Mouse (Mus musculus) megakaryocyte, adult 5-6 weeks (primary cell): ENCODE measurements around the gene Banf2. TPM values are rescaled to one million over a fixed set of nuclear protein-coding genes. Genes with fewer than 3 reads are reported as not detected.
A peak's percentile ranks its signal among the peaks of the same experiment; 100 is the strongest.

Source experiments
- ATAC-seq: 2 replicates; pipeline ENCODE4 v1.8.0; 2016; ENCODE audit warnings: mild to moderate bottlenecking, inconsistent platforms; ENCODE audit not compliant: poor library complexity, severe bottlenecking
- total RNA-seq, 2 experiments: library from RNA; stranded (forward) in 1 of 2; stranded (reverse) in 1 of 2; fragments of 153-499, 151-499 nt in 1 of 2; fragments of 221-1000, 200-1000 nt in 1 of 2; gene quantifications; 2 replicates each; pipeline versions ENCODE4 v1.2.3 to v1.2.4; 2015 to 2017

The Banf2 gene
- total RNA-seq, 2 experiments from 2014 or later, result not detected

DNA sequence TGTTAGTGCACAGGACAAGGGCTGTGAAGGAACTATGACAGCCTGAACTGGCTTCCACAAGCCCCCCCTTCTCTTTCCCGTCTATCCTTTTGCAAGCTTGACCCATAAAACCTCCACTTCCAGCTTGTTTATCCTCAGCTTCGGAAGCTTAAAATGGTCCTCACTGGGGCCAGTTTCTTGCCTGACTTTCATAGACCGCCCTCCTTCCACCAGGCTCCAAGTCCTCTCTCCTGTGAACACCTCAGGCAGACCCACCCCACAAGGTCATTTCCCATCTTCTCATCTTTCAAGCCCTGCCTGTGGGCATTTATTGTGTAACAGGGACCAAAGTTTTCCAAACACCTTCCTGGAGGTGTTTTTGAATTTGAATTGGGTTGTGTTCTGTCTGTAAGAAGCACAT is 10.4 kb upstream of the Banf2 start:
- no peak for ATAC-seq

DNA sequence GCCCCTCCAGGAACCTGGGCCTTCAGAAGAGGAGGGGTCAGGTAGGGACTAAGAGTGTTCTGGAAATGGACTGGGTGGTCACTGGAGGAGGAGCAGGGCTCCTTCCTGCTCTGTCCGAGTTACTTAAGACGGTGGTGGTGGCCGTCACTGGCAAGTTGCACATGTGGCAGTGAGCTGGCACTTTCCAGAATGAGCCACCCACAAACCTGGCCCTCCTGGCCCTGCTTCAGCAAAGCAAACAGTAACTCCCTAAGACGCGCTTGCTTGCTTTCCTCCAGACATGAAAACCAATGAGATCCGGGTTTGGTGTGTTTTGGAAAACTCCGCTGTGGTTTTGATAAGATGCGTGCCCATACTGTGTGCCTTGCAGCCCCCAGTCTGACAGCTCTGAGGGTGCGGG is 7.5 kb upstream of the Banf2 start:
- no peak for ATAC-seq

DNA sequence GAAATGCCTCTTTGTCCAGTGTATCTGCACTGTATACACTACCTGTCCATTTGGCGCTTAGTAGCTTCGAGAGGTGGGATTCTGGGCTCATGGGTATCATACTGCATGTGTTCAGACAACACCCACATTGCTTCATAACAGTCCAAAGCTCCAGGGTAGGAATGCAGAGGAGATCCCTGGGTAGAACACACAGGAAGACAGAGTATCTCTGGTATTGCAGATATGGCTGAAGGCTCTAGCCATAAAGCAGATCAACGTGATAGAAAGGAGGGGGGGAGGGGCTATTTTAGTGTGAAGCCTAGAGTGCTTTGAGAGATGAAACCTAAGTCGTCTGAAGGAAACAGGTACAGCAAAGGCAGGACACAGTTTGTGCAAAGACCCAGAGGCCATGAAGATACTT is 6.4 kb upstream of the Banf2 start:
- ATAC-seq, result no peak

DNA sequence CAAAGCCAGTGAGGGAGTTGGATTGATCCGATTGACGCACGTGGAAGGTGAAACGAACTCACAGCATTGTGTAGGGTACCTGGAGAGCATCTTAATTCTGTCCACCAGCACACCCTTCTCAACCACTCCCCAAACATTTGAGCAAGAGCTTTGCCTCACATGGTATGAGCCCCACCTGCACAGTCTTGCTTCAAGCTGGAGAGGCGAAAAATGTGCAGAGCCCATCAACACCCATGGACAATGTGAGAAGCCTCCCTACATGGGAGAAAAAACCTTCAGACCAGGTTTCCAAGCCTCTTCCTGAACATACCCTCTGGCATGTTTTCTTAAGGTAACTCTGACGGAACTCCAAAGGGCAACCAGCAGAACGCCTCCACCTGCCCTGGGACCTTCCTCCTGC is 2.1 kb upstream of the Banf2 start:
- ATAC-seq, result no peak

DNA sequence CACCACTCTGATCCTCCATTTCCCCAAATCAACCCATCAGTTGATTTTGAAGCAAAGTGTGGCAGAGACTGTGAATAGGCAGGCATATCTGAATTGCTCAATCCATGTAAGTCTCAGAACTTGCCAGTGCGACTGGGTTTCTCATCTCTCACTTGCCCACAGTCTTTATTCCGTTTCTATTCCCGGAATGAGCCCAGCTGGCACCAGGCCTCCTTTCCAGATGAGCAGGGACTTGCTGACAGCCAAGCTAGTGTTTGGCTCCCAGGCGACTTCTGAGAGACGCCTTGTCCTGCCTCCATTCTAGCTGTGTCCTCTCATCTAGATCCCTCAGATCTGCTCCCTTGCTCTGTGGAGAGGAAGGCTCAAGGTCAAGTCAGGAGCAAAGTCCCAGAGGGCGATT is 11.9 kb downstream of the Banf2 start:
- ATAC-seq, result no peak

- ATAC-seq, result no peak
Measured at GRCm38 (mm10) chr2:144045756-144046560, 13.1 kb downstream of the Banf2 start.

DNA sequence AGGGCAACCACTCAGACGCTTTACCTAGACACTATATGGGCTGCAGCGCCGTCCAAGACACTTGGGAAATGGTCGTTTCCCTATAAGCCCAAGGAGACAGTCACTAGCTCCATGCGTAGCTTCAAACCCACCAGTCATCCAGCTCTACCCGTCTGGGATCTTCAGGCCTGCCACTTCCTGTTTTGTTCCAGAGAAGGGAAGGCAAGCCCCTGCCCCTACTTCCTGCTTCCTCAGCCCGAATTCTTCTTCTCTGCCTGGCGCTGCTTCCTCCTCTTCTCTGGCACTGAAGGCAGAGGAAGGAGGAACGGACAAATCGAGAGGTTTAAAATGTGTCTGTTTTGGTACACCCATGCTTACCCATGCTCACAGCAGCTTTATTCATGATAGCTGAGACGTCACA is 14.1 kb downstream of the Banf2 start:
- ATAC-seq, result peak; percentile 94

DNA sequence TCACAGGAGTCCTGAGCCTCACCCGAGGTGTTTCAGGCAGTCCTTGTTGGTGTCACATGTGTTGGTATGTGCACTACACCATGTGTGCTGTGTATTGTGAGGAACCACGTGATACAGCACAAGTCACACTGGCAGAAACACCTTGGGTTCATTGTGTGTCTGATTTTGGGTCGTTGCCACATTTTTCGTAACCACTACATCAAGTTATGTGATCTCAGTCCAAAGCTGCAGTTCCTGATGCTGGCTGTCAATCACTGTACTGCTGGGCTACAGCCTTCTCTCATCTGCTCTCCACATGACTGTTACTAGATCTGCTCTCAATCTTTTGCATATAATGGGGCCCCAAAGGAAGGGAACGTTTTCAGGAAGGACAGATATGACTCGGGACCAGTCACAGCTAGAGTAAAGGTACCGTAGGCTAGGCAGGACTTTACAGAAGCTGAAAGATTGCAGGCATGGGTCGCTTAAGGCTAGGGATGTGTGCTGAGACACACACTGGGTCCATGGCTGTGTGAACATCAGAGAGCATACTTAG is 17.4 kb downstream of the Banf2 start:
- no peak for ATAC-seq

DNA sequence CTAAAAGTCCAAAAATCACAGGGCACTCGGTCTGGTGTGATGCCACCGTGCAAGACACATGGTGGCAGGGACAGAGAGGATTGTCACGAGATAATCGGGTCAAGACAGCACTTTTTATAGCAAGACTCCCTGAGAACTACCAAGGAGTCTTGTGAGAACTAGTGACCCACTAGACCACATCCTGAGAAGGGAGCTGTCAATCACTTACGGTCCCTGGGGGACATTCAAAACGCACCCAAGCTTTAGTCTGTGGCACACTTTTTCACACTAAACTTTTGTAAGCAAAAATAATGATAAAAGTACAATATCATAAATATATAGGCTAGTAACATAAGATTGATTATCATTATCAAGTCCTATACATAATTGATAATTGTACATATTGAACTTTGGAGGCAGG is 18.0 kb downstream of the Banf2 start:
- ATAC-seq, result no peak

DNA sequence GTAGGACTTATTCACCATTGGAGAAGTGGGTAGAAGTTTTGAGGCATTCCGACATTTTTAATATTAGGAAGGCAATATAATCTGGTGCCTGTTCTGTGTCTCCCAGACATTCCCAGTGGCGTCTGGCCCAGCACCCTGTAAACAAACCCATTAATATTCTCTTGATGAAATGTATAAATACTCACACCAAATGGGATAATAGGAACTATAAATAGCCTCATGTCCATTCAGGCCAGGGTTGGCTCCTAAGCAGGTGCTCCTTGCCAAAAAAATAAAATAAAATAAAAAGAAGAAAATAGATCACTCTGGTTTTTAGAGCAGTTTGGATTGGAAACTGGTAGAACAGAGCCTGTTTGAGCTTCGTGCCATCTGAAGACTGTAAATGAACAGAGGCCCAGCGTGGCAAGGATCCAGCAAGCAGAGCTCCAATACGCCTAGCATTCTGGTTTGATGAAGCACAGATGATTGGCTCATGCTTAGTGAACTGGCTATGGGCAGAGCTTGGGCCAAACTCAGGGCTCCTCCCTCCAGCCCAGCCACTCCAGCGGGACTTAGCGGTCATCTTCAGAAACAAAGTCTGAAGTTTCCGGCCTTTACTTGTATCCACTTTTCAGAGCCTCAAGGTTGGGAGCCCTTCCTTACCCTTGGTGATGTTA is 19.7 kb downstream of the Banf2 start:
- no peak for ATAC-seq

DNA sequence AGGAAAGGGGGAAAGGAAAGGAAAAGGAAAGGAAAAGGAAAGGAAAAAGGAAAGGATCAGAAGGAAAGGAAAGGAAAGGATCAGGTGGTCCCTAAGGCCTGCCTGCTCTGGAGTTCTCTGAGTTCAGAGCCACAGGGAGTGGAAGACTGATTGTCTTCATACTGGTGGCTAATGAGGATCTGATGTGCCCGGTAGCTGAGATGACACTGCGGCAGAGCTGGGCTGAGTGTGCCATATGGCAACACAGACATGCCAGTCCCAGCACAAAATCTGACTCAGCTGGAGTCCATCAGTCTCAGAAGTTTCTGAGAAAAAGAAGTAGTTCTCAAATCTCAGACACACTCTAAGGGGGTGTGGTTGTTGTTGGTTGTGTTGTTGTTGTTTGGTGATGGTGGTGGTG is 24.9 kb downstream of the Banf2 start:
- no peak for ATAC-seq

DNA sequence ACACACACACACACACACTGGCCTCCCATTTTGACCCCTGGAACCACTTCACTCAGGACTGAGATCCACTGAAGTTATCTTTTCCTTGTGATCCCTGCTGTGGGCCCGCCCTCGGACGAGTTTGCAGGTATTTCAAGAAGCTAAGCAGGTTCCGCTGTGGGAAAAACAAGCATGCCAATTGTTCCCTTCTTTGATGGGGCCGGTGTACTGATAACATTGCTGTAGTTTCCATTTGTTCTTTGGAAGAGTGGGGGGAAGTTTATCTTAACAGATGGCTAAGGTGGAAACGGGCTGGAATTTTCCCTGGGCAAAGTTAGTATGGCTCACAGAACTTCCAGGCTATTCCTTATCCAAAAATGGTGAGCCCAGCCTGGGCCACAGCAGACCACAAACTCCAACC is 28.8 kb downstream of the Banf2 start:
- no peak for ATAC-seq

GRCm38 (mm10) chr2:144065499-144065898 is 32.6 kb downstream of the Banf2 start:
- no peak for ATAC-seq

GRCm38 (mm10) chr2:144069663-144070062 is 36.8 kb downstream of the Banf2 start:
- ATAC-seq, result no peak

DNA sequence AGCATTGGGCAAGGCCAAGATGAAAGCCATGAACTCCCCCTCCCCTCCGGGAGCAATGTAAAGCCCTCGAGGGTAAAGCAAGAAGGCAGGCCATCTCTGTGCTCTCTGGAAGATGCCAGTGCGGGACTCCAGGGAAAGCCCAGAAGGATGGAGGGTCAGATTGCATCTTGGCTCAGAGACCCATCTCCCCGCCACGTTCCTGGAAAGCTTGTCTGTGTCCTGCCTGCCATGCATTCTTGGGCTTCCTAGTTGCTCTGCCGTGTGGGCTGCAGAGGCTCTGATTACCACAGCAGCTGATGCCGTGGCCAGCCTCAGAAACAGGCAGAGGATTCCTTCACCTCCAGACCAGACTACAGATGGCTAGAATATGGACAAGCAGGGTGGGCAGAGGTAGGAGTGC is 37.6 kb downstream of the Banf2 start:
- ATAC-seq, result no peak

DNA sequence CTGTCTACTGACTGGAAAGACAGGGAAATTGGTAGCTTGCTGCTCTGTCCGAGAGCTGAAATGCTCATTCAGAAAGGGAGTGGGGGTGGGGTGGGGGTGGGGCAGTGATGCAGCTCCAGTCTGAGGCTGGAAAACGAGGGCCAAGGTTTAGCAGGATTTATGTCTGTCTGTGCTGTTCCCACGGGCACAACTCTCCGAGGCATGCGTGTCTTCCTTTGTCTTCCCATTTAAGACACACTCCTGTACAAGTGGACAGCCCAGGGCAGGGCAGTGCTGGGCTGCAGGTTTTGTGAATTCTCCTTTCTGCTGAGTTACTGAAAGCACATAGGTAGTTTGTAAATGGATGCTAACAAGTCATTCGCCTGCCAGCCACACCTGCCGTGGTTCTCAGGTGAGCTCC is 39.8 kb downstream of the Banf2 start:
- ATAC-seq, result no peak

- ATAC-seq, result no peak
Measured at GRCm38 (mm10) chr2:144074059-144074458, 41.2 kb downstream of the Banf2 start.

DNA sequence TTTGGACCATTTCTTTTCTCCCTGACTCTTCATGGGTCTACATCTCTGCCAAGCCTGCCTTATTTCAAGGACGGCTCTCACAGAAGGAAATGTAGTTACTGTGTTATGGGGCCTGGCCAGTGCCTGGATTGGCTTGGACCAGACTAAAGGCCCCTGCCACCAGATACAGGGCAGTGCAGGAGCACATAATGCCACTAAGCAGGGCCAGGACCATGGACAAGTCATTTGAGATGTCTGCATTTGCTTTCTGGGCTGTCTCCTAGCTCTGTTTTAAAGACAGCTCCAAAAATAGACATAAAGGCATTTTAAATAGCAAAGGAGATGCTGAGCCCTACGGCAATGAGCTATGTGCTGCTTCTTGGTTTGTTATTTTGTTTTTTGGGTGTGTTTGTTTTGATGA is 43.8 kb downstream of the Banf2 start:
- no peak for ATAC-seq

DNA sequence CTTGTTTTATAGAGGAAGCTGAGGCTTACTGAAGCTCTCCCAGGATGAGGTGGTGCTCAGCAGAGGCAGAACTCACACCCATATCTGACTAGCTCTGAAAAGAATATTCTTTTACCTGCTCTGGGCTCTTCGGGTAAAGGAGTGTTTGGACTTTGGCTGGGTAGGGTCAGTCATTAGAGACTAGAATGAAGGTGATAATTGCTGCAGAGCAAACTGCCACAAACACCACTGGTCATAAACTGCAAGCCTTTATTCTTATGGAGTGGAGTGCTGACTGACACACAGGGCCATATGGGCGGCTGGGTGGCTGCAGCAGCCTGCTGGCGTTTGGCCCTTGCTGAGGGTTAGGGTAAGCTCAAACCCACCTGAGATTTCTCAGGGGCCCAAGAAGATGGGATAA is 46.0 kb downstream of the Banf2 start:
- ATAC-seq, result no peak

DNA sequence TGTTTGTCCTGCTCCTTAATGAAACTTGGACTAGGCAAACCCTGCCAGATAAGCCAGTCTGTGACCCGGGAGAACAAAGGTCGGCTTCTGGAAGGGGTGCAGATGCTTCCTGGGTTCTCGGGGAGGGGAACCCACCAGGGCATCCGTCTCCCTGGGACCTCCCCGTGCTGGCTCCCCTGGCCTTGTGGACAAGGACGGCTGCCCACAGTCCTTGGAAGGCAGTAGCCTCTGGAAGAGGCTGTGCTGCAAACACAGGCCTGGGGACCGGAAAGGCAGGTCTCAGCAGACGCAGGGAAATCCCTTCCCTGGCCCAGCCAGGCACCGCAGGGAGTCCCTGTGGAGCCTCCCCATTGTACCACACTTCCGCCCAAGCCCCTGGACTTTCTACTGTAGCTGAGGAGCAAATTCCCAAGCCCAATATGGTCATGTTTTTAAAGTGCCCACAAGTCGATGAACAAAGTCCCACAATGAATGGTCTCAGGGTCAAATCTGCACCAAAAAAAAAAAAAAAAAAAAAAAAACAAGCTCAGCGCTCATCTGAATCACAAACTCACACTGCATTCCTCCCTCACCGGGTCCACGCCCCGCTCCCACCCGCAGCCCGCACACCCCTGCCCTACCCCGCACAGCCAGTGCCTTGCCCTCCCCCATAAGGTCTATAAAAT is 53.5 kb downstream of the Banf2 start:
- ATAC-seq, result no peak

GRCm38 (mm10) chr2:144087899-144088584 is 55.2 kb downstream of the Banf2 start:
- ATAC-seq, result peak; percentile 13; the same call in 1 of the 2 replicates
